Mouse (Mus musculus): ENCODE results near the gene Larp1.
"Not testable (repeated sequence)": the region's sequence is repeated elsewhere in the genome, so short reads cannot be mapped to it uniquely, and the experiment has no call there.

Gene Larp1

GRCm38 (mm10) chr11:58026337-58026736, 17.5 kb downstream of the Larp1 start:
- no peak for DNase-seq (ENCODE audit: extremely low spot score, low read depth, low spot score)

- no peak for DNase-seq (ENCODE audit: extremely low spot score, low read depth, low spot score)
Measured at GRCm38 (mm10) chr11:58026860-58027259, 18.0 kb downstream of the Larp1 start.

GRCm38 (mm10) chr11:58028981-58029380, 20.1 kb downstream of the Larp1 start:
- no peak for DNase-seq (ENCODE audit: extremely low spot score, low read depth, low spot score)

GRCm38 (mm10) chr11:58029869-58030268, 21.0 kb downstream of the Larp1 start:
- DNase-seq (ENCODE audit: extremely low spot score, low read depth, low spot score): no peak

GRCm38 (mm10) chr11:58031176-58031575, 22.3 kb downstream of the Larp1 start:
- DNase-seq (ENCODE audit: extremely low spot score, low read depth, low spot score): no peak

- DNase-seq (ENCODE audit: extremely low spot score, low read depth, low spot score): no peak
Measured at GRCm38 (mm10) chr11:58033635-58034034, 24.8 kb downstream of the Larp1 start.

GRCm38 (mm10) chr11:58039027-58039426, 30.2 kb downstream of the Larp1 start:
- no peak for DNase-seq (ENCODE audit: extremely low spot score, low read depth, low spot score)

- no peak for DNase-seq (ENCODE audit: extremely low spot score, low read depth, low spot score)
Measured at GRCm38 (mm10) chr11:58042861-58043431, 34.1 kb downstream of the Larp1 start.

GRCm38 (mm10) chr11:58046438-58046837, 37.6 kb downstream of the Larp1 start:
- no peak for DNase-seq (ENCODE audit: extremely low spot score, low read depth, low spot score)

GRCm38 (mm10) chr11:58057455-58057854, 48.6 kb downstream of the Larp1 start:
- DNase-seq (ENCODE audit: extremely low spot score, low read depth, low spot score): no peak

- DNase-seq (ENCODE audit: extremely low spot score, low read depth, low spot score): not testable (repeated sequence)
Measured at GRCm38 (mm10) chr11:58059752-58060151, 50.9 kb downstream of the Larp1 start.

- not testable (repeated sequence) for DNase-seq (ENCODE audit: extremely low spot score, low read depth, low spot score)
Measured at GRCm38 (mm10) chr11:58061218-58061617, 52.4 kb downstream of the Larp1 start.

- no peak for DNase-seq (ENCODE audit: extremely low spot score, low read depth, low spot score)
Measured at GRCm38 (mm10) chr11:58062586-58062985, 53.7 kb downstream of the Larp1 start.

- no peak for DNase-seq (ENCODE audit: extremely low spot score, low read depth, low spot score)
Measured at GRCm38 (mm10) chr11:58065025-58065424, 56.2 kb downstream of the Larp1 start.

GRCm38 (mm10) chr11:58072978-58073377, 64.1 kb downstream of the Larp1 start:
- DNase-seq (ENCODE audit: extremely low spot score, low read depth, low spot score): no peak

GRCm38 (mm10) chr11:58077270-58077669, 68.4 kb downstream of the Larp1 start:
- DNase-seq (ENCODE audit: extremely low spot score, low read depth, low spot score): no peak

- no peak for DNase-seq (ENCODE audit: extremely low spot score, low read depth, low spot score)
Measured at GRCm38 (mm10) chr11:58081716-58082115, 72.9 kb downstream of the Larp1 start.

GRCm38 (mm10) chr11:58092541-58092940, 83.7 kb downstream of the Larp1 start:
- no peak for DNase-seq (ENCODE audit: extremely low spot score, low read depth, low spot score)

- DNase-seq (ENCODE audit: extremely low spot score, low read depth, low spot score): no peak
Measured at GRCm38 (mm10) chr11:58093021-58093528, 84.2 kb downstream of the Larp1 start, which contains the start of gene Gm12248. Gm12248 (minus strand) TSS chr11:58093134.

- no peak for DNase-seq (ENCODE audit: extremely low spot score, low read depth, low spot score)
Measured at GRCm38 (mm10) chr11:58094766-58095165, 85.9 kb downstream of the Larp1 start.

GRCm38 (mm10) chr11:58095561-58095960, 86.7 kb downstream of the Larp1 start:
- DNase-seq (ENCODE audit: extremely low spot score, low read depth, low spot score): no peak

GRCm38 (mm10) chr11:58096160-58096559, 87.3 kb downstream of the Larp1 start:
- no peak for DNase-seq (ENCODE audit: extremely low spot score, low read depth, low spot score)

All from hindlimb bud, embryonic 11.5 days (tissue).